Mouse (Mus musculus) midbrain, embryonic 16.5 days (tissue): ENCODE measurements at regions not wholly inside any gene's neighbourhood (a gene's known extent, or its start where the extent isn't known, plus 50 kb on each side); places are given as distances from the start of the nearest gene placed in this dataset.

Source experiments
- ATAC-seq: fragments of 200-750 bp; cut with Nextera tagmentation; 2 replicates; pipeline ENCODE4 v1.8.0; 2017; ENCODE audit warnings: moderate TSS enrichment
- H3K27ac ChIP-seq: fragments of 300-500 bp; sonication (generic); 2 replicates; pipeline ENCODE4 v1.5.1; 2014; ENCODE audit warnings: mild to moderate bottlenecking, low read length, mixed read lengths
- H3K27me3 ChIP-seq: fragments of 300-500 bp; sonication (generic); 2 replicates; pipeline ENCODE4 v1.6.1; 2014; ENCODE audit warnings: low read depth, low read length, mixed read lengths; ENCODE audit not compliant: control insufficient read depth, insufficient read depth
- H3K36me3 ChIP-seq: fragments of 300-500 bp; sonication (generic); 2 replicates; pipeline ENCODE4 v1.6.1; 2014; ENCODE audit warnings: mild to moderate bottlenecking, low read length, moderate library complexity, mixed read lengths; ENCODE audit not compliant: control insufficient read depth, insufficient read depth
- H3K4me1 ChIP-seq: fragments of 300-500 bp; sonication (generic); 2 replicates; pipeline ENCODE4 v1.6.1; 2014; ENCODE audit warnings: mild to moderate bottlenecking, low read length, mixed read lengths; ENCODE audit not compliant: control insufficient read depth, insufficient read depth
- H3K4me2 ChIP-seq: fragments of 300-500 bp; sonication (generic); 2 replicates; pipeline ENCODE4 v1.6.1; 2014; ENCODE audit warnings: mild to moderate bottlenecking, low read length, mixed read lengths
- H3K4me3 ChIP-seq: fragments of 300-500 bp; sonication (generic); 2 replicates; pipeline ENCODE4 v1.5.1; 2014; ENCODE audit warnings: low read depth, mild to moderate bottlenecking, low read length, moderate library complexity, mixed read lengths
- H3K9ac ChIP-seq: fragments of 300-500 bp; sonication (generic); 2 replicates; pipeline ENCODE4 v1.6.1; 2014; ENCODE audit warnings: low read depth, low read length, mixed read lengths
- H3K9me3 ChIP-seq: fragments of 300-500 bp; sonication (generic); replicated peaks from 2 replicates; pipeline ENCODE4 v1.6.1; 2014; ENCODE audit warnings: mild to moderate bottlenecking, low read length, mixed read lengths; ENCODE audit not compliant: control insufficient read depth, poor library complexity, severe bottlenecking
- WGBS: fragments of 180-500 bp; shearing (Covaris S2); extraction: QIAGEN DNeasy Blood & Tissue Kit; methylation state at CpG from one replicate; pipeline ENCODE4 v1.1.7; 2014; 5-methylcytosine and 5-hydroxymethylcytosine counted together

GRCm38 (mm10) chr6:147822215-147822614 is 224.8 kb upstream of the Far2 start:
- Histone ChIP-seq H3K4me3 (no peak overlapping the region), H3K9me3 (no peaks in the 10 kb centered on the region), H3K27ac (no peak overlapping the region), H3K9ac (no peak overlapping the region), H3K36me3 (no peaks in the 10 kb centered on the region), H3K4me1 (no peaks in the 10 kb centered on the region), H3K4me2 (no peak overlapping the region), H3K27me3 (no peaks in the 10 kb centered on the region)
- no peak for ATAC-seq
- WGBS = 78% methylated on average over 4 of the region's 4 CpGs

GRCm38 (mm10) chr6:147832521-147832920 is 214.5 kb upstream of the Far2 start:
- 50% methylated on average over 3 of the region's 3 CpGs for WGBS
- Histone ChIP-seq H3K27ac (no peak overlapping the region), H3K27me3 (no peaks in the 10 kb centered on the region), H3K4me2 (no peak overlapping the region), H3K9me3 (no peaks in the 10 kb centered on the region), H3K36me3 (no peaks in the 10 kb centered on the region), H3K4me3 (no peak overlapping the region), H3K9ac (no peak overlapping the region), H3K4me1 (no peaks in the 10 kb centered on the region)
- peak; percentile 48; the same call in 1 of the 2 replicates for ATAC-seq

- Histone ChIP-seq H3K4me3 (no peak overlapping the region), H3K4me2 (no peak overlapping the region), H3K9me3 (no peaks in the 10 kb centered on the region), H3K27ac (no peak overlapping the region), H3K9ac (no peak overlapping the region), H3K36me3 (no peaks in the 10 kb centered on the region), H3K4me1 (no peaks in the 10 kb centered on the region), H3K27me3 (no peaks in the 10 kb centered on the region)
- no peak for ATAC-seq
- 81% methylated on average over 3 of the region's 3 CpGs for WGBS
Measured at GRCm38 (mm10) chr6:147833501-147833900, 213.6 kb upstream of the Far2 start.

GRCm38 (mm10) chr6:147838846-147839245 is 208.2 kb upstream of the Far2 start:
- ATAC-seq = no peak
- 80% methylated on average over 5 of the region's 5 CpGs for WGBS
- Histone ChIP-seq H3K4me3 (no peak overlapping the region), H3K27ac (no peak overlapping the region), H3K27me3 (no peaks in the 10 kb centered on the region), H3K4me1 (no peaks in the 10 kb centered on the region), H3K36me3 (no peaks in the 10 kb centered on the region), H3K9me3 (no peaks in the 10 kb centered on the region; the same call in 1 of the 2 replicates), H3K9ac (no peak overlapping the region), H3K4me2 (no peak overlapping the region)

- no peaks in the 10 kb centered on the region; the same call in 1 of the 2 replicates for H3K9me3 ChIP-seq
- no peak overlapping the region for H3K4me3 ChIP-seq
- H3K27me3 ChIP-seq = no peaks in the 10 kb centered on the region
- no peak overlapping the region for H3K9ac ChIP-seq
- 96% methylated on average over 2 of the region's 2 CpGs for WGBS
- no peak overlapping the region for H3K4me2 ChIP-seq
- no peak overlapping the region for H3K27ac ChIP-seq
- no peak for ATAC-seq
- H3K36me3 ChIP-seq = no peaks in the 10 kb centered on the region
- no peaks in the 10 kb centered on the region for H3K4me1 ChIP-seq
Measured at GRCm38 (mm10) chr6:147849988-147850387, 197.1 kb upstream of the Far2 start.

GRCm38 (mm10) chr6:147861116-147861515 is 185.9 kb upstream of the Far2 start:
- H3K4me1 ChIP-seq = no peaks in the 10 kb centered on the region
- no peak overlapping the region for H3K4me3 ChIP-seq
- no peaks in the 10 kb centered on the region for H3K27me3 ChIP-seq
- H3K36me3 ChIP-seq = no peaks in the 10 kb centered on the region
- H3K9me3 ChIP-seq = no peaks in the 10 kb centered on the region; the same call in 1 of the 2 replicates
- no peak overlapping the region for H3K4me2 ChIP-seq
- 31% methylated on average over 2 of the region's 2 CpGs for WGBS
- no peak overlapping the region for H3K9ac ChIP-seq
- no peak overlapping the region for H3K27ac ChIP-seq
- ATAC-seq = no peak

GRCm38 (mm10) chr6:147871033-147871432 is 176.0 kb upstream of the Far2 start:
- no peak overlapping the region for H3K4me2 ChIP-seq
- no peak for ATAC-seq
- no peaks in the 10 kb centered on the region for H3K4me1 ChIP-seq
- H3K36me3 ChIP-seq = no peaks in the 10 kb centered on the region
- 84% methylated on average over 3 of the region's 3 CpGs for WGBS
- H3K4me3 ChIP-seq = no peak overlapping the region
- H3K27me3 ChIP-seq = no peaks in the 10 kb centered on the region
- no peaks in the 10 kb centered on the region for H3K9me3 ChIP-seq
- no peak overlapping the region for H3K27ac ChIP-seq
- H3K9ac ChIP-seq = no peak overlapping the region

GRCm38 (mm10) chr6:147873173-147873572 is 173.9 kb upstream of the Far2 start:
- H3K27ac ChIP-seq = no peak overlapping the region
- H3K36me3 ChIP-seq = no peaks in the 10 kb centered on the region
- 80% methylated on average over 3 of the region's 3 CpGs for WGBS
- no peak overlapping the region for H3K4me3 ChIP-seq
- H3K27me3 ChIP-seq = no peaks in the 10 kb centered on the region
- no peak overlapping the region for H3K9ac ChIP-seq
- H3K4me2 ChIP-seq = no peak overlapping the region
- no peaks in the 10 kb centered on the region for H3K4me1 ChIP-seq
- ATAC-seq = no peak
- H3K9me3 ChIP-seq = no peaks in the 10 kb centered on the region

- no peaks in the 10 kb centered on the region for H3K9me3 ChIP-seq
- H3K9ac ChIP-seq = no peak overlapping the region
- no peaks in the 10 kb centered on the region for H3K27me3 ChIP-seq
- H3K36me3 ChIP-seq = no peaks in the 10 kb centered on the region
- no peaks in the 10 kb centered on the region for H3K4me1 ChIP-seq
- 83% methylated on average over 3 of the region's 3 CpGs for WGBS
- no peak for ATAC-seq
- H3K4me2 ChIP-seq = no peak overlapping the region
- no peak overlapping the region for H3K27ac ChIP-seq
- H3K4me3 ChIP-seq = no peak overlapping the region
Measured at GRCm38 (mm10) chr6:147878485-147878884, 168.6 kb upstream of the Far2 start.

GRCm38 (mm10) chr6:147885902-147886301 is 161.2 kb upstream of the Far2 start:
- Histone ChIP-seq H3K27me3 (no peaks in the 10 kb centered on the region), H3K4me2 (no peak overlapping the region), H3K36me3 (no peaks in the 10 kb centered on the region), H3K9me3 (peaks cover 4% of the 10 kb centered on the region; the same call in 1 of the 2 replicates), H3K27ac (no peak overlapping the region), H3K4me3 (no peak overlapping the region), H3K9ac (no peak overlapping the region), H3K4me1 (no peaks in the 10 kb centered on the region)
- no peak for ATAC-seq
- 89% methylated on average over 4 of the region's 4 CpGs for WGBS
